In genomic region chr12:68365404-68366059, GRCm38 (mm10) we compare ENCODE assay signal across 21 mouse cellular contexts.
DNase-seq lines count a peak whose midpoint lies in the region; ATAC-seq lines count a peak whose summit lies in the region.
"Had no signal": no experiment of that assay in that cellular context is flagged by ENCODE, and none has a peak within 500 bp of the region (broad histone marks: within the 10 kb centered on the region; RNA-seq: fewer than 3 reads in every experiment).

No protein-coding gene starts in this region.

- H3K4me2 ChIP-seq in forebrain, embryonic 11.5 days (ENCODE audit: low read depth, low read length, severe bottlenecking): no peak overlapping the region
- no peak overlapping the region for H3K4me2 ChIP-seq in forebrain, embryonic 16.5 days (ENCODE audit: low read length)
- no peak overlapping the region for H3K4me2 ChIP-seq in midbrain, embryonic 11.5 days
- H3K4me2 ChIP-seq in midbrain, embryonic 13.5 days (replicated peaks): no peak overlapping the region
- H3K4me2 ChIP-seq: heart, embryonic 15.5 days; hindbrain, embryonic 13.5 days; limb, embryonic 13.5 days; liver, embryonic 12.5 days had no signal

- H3K4me1 ChIP-seq in forebrain, embryonic 11.5 days (replicated peaks; ENCODE audit: control insufficient read depth, insufficient read depth, low read length): no peaks in the 10 kb centered on the region
- no peaks in the 10 kb centered on the region for H3K4me1 ChIP-seq in forebrain, embryonic 16.5 days (replicated peaks; ENCODE audit: control insufficient read depth, insufficient read depth, low read length)
- H3K4me1 ChIP-seq in midbrain, embryonic 11.5 days (ENCODE audit: control insufficient read depth, insufficient read depth, low read length): no peaks in the 10 kb centered on the region
- no peaks in the 10 kb centered on the region for H3K4me1 ChIP-seq in midbrain, embryonic 13.5 days (replicated peaks)
- H3K4me1 ChIP-seq: heart, embryonic 15.5 days; hindbrain, embryonic 13.5 days; limb, embryonic 13.5 days; liver, embryonic 12.5 days had no signal

- H3K9ac ChIP-seq in forebrain, embryonic 11.5 days (ENCODE audit: low read length): no peak overlapping the region
- H3K9ac ChIP-seq in forebrain, embryonic 16.5 days (replicated peaks; ENCODE audit: low read depth, low read length): no peak overlapping the region
- H3K9ac ChIP-seq in midbrain, embryonic 11.5 days (ENCODE audit: low read length): no peak overlapping the region
- H3K9ac ChIP-seq in midbrain, embryonic 13.5 days (replicated peaks): no peak overlapping the region
- H3K9ac ChIP-seq: heart, embryonic 15.5 days; hindbrain, embryonic 13.5 days; limb, embryonic 13.5 days; liver, embryonic 12.5 days had no signal

- WGBS in forebrain, embryonic 11.5 days: 55% methylated on average over 13 of the region's 13 CpGs
- 37% methylated on average over 13 of the region's 13 CpGs for WGBS in forebrain, embryonic 16.5 days
- WGBS in midbrain, embryonic 11.5 days: 71% methylated on average over 13 of the region's 13 CpGs
- WGBS in midbrain, embryonic 13.5 days: 56% methylated on average over 13 of the region's 13 CpGs

- no peaks in the 10 kb centered on the region for H3K9me3 ChIP-seq in forebrain, embryonic 11.5 days (ENCODE audit: control insufficient read depth, low read length)
- H3K9me3 ChIP-seq in forebrain, embryonic 16.5 days (ENCODE audit: control insufficient read depth, low read length): no peaks in the 10 kb centered on the region
- H3K9me3 ChIP-seq in midbrain, embryonic 11.5 days (ENCODE audit: control insufficient read depth, low read length): no peaks in the 10 kb centered on the region
- no peaks in the 10 kb centered on the region for H3K9me3 ChIP-seq in midbrain, embryonic 13.5 days
- H3K9me3 ChIP-seq: heart, embryonic 15.5 days; hindbrain, embryonic 13.5 days; limb, embryonic 13.5 days; liver, embryonic 12.5 days had no signal

- 0 out of 2 replicates have a peak, but pooled peaks have one; percentile 27 for ATAC-seq in forebrain, embryonic 11.5 days (replicated peaks; ENCODE audit: low FRiP score)
- ATAC-seq in forebrain, embryonic 16.5 days: no peak
- ATAC-seq in midbrain, embryonic 11.5 days (ENCODE audit: low FRiP score): peak; percentile 22; the same call in 1 of the 2 replicates
- no peak for ATAC-seq in midbrain, embryonic 13.5 days
- no peak for ATAC-seq in erythroblast, adult 5-6 weeks (replicated peaks; ENCODE audit: low FRiP score, poor library complexity, severe bottlenecking)
- ATAC-seq: CD4-positive, CD25-positive, alpha-beta regulatory T cell, adult 4 months; liver, embryonic 12.5 days had no signal

- no peaks in the 10 kb centered on the region for H3K27me3 ChIP-seq in forebrain, embryonic 11.5 days (ENCODE audit: control insufficient read depth, insufficient read depth, low read length)
- H3K27me3 ChIP-seq in forebrain, embryonic 16.5 days (replicated peaks; ENCODE audit: control insufficient read depth, insufficient read depth, low read length): no peaks in the 10 kb centered on the region
- H3K27me3 ChIP-seq in midbrain, embryonic 11.5 days (ENCODE audit: control insufficient read depth, insufficient read depth, low read length): no peaks in the 10 kb centered on the region
- H3K27me3 ChIP-seq in midbrain, embryonic 13.5 days: no peaks in the 10 kb centered on the region
- H3K27me3 ChIP-seq: heart, embryonic 15.5 days; hindbrain, embryonic 13.5 days; limb, embryonic 13.5 days; liver, embryonic 12.5 days had no signal

- no peak for DNase-seq in forebrain, embryonic 11.5 days (ENCODE audit: low spot score)
- no peak for DNase-seq in midbrain, embryonic 11.5 days (ENCODE audit: low spot score, missing footprints)
- peak; percentile 34 for DNase-seq in forelimb bud, embryonic 11.5 days (ENCODE audit: low read depth, low spot score)
- peak; percentile 33 for DNase-seq in retina, embryonic 14.5 days (ENCODE audit: low spot score)
- DNase-seq: adrenal gland, postnatal 25 days; cerebellum, adult 11 months; cerebellum, adult 9-11 months; heart, postnatal 36 days; kidney, adult 11 months; layer of hippocampus, adult 9-11 months; lung, adult 18-20 months; lung, postnatal 10 days; right cerebral cortex, postnatal 25 days had no signal

- no peak overlapping the region for H3K27ac ChIP-seq in forebrain, embryonic 11.5 days (ENCODE audit: low read depth, low read length)
- H3K27ac ChIP-seq in forebrain, embryonic 16.5 days (ENCODE audit: low read length): no peak overlapping the region
- H3K27ac ChIP-seq in midbrain, embryonic 11.5 days (ENCODE audit: low read depth, low read length): no peak overlapping the region
- no peak overlapping the region for H3K27ac ChIP-seq in midbrain, embryonic 13.5 days
- H3K27ac ChIP-seq: heart, embryonic 15.5 days; hindbrain, embryonic 13.5 days; limb, embryonic 13.5 days; liver, embryonic 12.5 days had no signal

- no peak overlapping the region for H3K4me3 ChIP-seq in forebrain, embryonic 11.5 days (ENCODE audit: low read depth, low read length)
- no peak overlapping the region for H3K4me3 ChIP-seq in forebrain, embryonic 16.5 days (replicated peaks; ENCODE audit: low read length)
- H3K4me3 ChIP-seq in midbrain, embryonic 11.5 days (ENCODE audit: low read depth, low read length): no peak overlapping the region
- H3K4me3 ChIP-seq in midbrain, embryonic 13.5 days (replicated peaks): no peak overlapping the region
- H3K4me3 ChIP-seq: heart, embryonic 15.5 days; hindbrain, embryonic 13.5 days; limb, embryonic 13.5 days; liver, embryonic 12.5 days had no signal

- H3K36me3 ChIP-seq in forebrain, embryonic 11.5 days (ENCODE audit: control insufficient read depth, insufficient read depth, low read length): no peaks in the 10 kb centered on the region
- H3K36me3 ChIP-seq in forebrain, embryonic 16.5 days (ENCODE audit: control insufficient read depth, insufficient read depth): no peaks in the 10 kb centered on the region
- H3K36me3 ChIP-seq in midbrain, embryonic 11.5 days (ENCODE audit: control insufficient read depth, insufficient read depth, low read length): no peaks in the 10 kb centered on the region
- H3K36me3 ChIP-seq in midbrain, embryonic 13.5 days: no peaks in the 10 kb centered on the region
- H3K36me3 ChIP-seq: heart, embryonic 15.5 days; hindbrain, embryonic 13.5 days; limb, embryonic 13.5 days; liver, embryonic 12.5 days had no signal

Comparison
In these comparisons a context has a peak if more than half of its experiments do, and no peak if none do; other contexts are left out.
1. ATAC-seq: peak in forebrain, embryonic 11.5 days (single experiment) and midbrain, embryonic 11.5 days (single experiment); none in forebrain, embryonic 16.5 days (single experiment), midbrain, embryonic 13.5 days (single experiment) and erythroblast, adult 5-6 weeks (single experiment).
2. DNase-seq: peak in forelimb bud, embryonic 11.5 days (single experiment) and retina, embryonic 14.5 days (single experiment); none in forebrain, embryonic 11.5 days (single experiment) and midbrain, embryonic 11.5 days (single experiment).